Mouse (Mus musculus) left cerebral cortex, postnatal 10 days (tissue): ENCODE results near the gene Foxf1. TPM values are rescaled to one million over a fixed set of nuclear protein-coding genes. Genes with fewer than 3 reads are reported as not detected.

Experiments
- DNase-seq, 2 experiments: peaks; one replicate each; pipeline ENCODE4 v3.0.0; 2021 to 2022; ENCODE audit warnings: low spot score in 2 of 2, mixed read lengths in 1 of 2; ENCODE audit errors: extremely low spot score in 1 of 2
- intact Hi-C: fragments of 180-260 bp; cut with DNase I; formaldehyde crosslinking; loops from one replicate; pipeline ENCODE4 v1.15.1; 2025
- total RNA-seq, 2 experiments: library from RNA; stranded (reverse); gene quantifications; 2 replicates each; pipeline ENCODE4 v1.2.3; 2021

Foxf1 gene
- total RNA-seq, 2 experiments from 2014 or later: 1.4 to 1.5 TPM

- DNase-seq: no peak
- intact Hi-C loops: loop anchor here (5.0 kb wide), 2 partner anchors 37 to 193 kb away; partner anchors contain the start of gene Foxc2
Observed at GRCm38 (mm10) chr8:121079944-121080343, 4.2 kb upstream of the Foxf1 start.

GRCm38 (mm10) chr8:121080361-121081090 lies 3.7 kb upstream of the Foxf1 start:
- intact Hi-C loops: loop anchor here (5.0 kb wide), 1 partner anchor 37 kb away; the partner anchor contains the start of gene Foxc2
- DNase-seq: no peak

GRCm38 (mm10) chr8:121081398-121081797 lies 2.8 kb upstream of the Foxf1 start:
- intact Hi-C loops: loop anchor here (5.0 kb wide), 1 partner anchor 36 kb away; the partner anchor contains the start of gene Foxc2
- no peak for DNase-seq

- no peak for DNase-seq
- intact Hi-C loops: loop anchor here (5.0 kb wide), 1 partner anchor 35 kb away; the partner anchor contains the start of gene Foxc2
Observed at GRCm38 (mm10) chr8:121082218-121083092, 1.7 kb upstream of the Foxf1 start.

- DNase-seq: peak in 1 of 2 experiments; percentile 88
- intact Hi-C loops: loop anchor here (5.0 kb wide), 1 partner anchor 34 kb away; the partner anchor contains the start of gene Foxc2
Observed at GRCm38 (mm10) chr8:121083093-121083935, 872 bp upstream of the Foxf1 start.

GRCm38 (mm10) chr8:121083936-121084209 lies 313 bp upstream of the Foxf1 start:
- intact Hi-C loops: loop anchor here (5.0 kb wide), 1 partner anchor 33 kb away; the partner anchor contains the start of gene Foxc2
- DNase-seq: no peak

GRCm38 (mm10) chr8:121085011-121085410 lies 825 bp downstream of the Foxf1 start:
- intact Hi-C loops: no loop called here
- no peak for DNase-seq

GRCm38 (mm10) chr8:121085561-121085960 lies 1.4 kb downstream of the Foxf1 start:
- DNase-seq: no peak
- intact Hi-C loops: no loop called here

- intact Hi-C loops: no loop called here
- DNase-seq: no peak
Observed at GRCm38 (mm10) chr8:121086004-121086900, 2.1 kb downstream of the Foxf1 start.

- no peak for DNase-seq
- intact Hi-C loops: no loop called here
Observed at GRCm38 (mm10) chr8:121088281-121088680, 4.1 kb downstream of the Foxf1 start.

- no peak for DNase-seq
- intact Hi-C loops: no loop called here
Observed at GRCm38 (mm10) chr8:121088871-121089630, 4.9 kb downstream of the Foxf1 start.

GRCm38 (mm10) chr8:121089631-121090380 lies 5.6 kb downstream of the Foxf1 start:
- DNase-seq: no peak
- intact Hi-C loops: loop anchor here (5.0 kb wide), 2 partner anchors 193 to 408 kb away; no protein-coding TSS in a partner anchor

- no peak for DNase-seq
- intact Hi-C loops: loop anchor here (5.0 kb wide), 2 partner anchors 193 to 408 kb away; no protein-coding TSS in a partner anchor
Observed at GRCm38 (mm10) chr8:121090716-121091115, 6.5 kb downstream of the Foxf1 start.

GRCm38 (mm10) chr8:121092141-121092540 lies 8.0 kb downstream of the Foxf1 start:
- intact Hi-C loops: loop anchor here (1.0 to 5.0 kb wide), 3 partner anchors 195 to 410 kb away; no protein-coding TSS in a partner anchor
- no peak for DNase-seq

GRCm38 (mm10) chr8:121092627-121093026 lies 8.4 kb downstream of the Foxf1 start:
- intact Hi-C loops: loop anchor here (1.0 to 5.0 kb wide), 3 partner anchors 195 to 410 kb away; no protein-coding TSS in a partner anchor
- peak; percentile 77 to 86 for DNase-seq

GRCm38 (mm10) chr8:121093496-121093895 lies 9.3 kb downstream of the Foxf1 start:
- intact Hi-C loops: loop anchor here (5.0 kb wide), 2 partner anchors 196 to 411 kb away; no protein-coding TSS in a partner anchor
- DNase-seq: no peak
